Mouse (Mus musculus): ENCODE data around the gene Dag1. TPM values are rescaled to one million over a fixed set of nuclear protein-coding genes. Genes with fewer than 3 reads are reported as not detected.

Dag1 gene
- polyA plus RNA-seq, 1 experiment = 116 TPM

DNA sequence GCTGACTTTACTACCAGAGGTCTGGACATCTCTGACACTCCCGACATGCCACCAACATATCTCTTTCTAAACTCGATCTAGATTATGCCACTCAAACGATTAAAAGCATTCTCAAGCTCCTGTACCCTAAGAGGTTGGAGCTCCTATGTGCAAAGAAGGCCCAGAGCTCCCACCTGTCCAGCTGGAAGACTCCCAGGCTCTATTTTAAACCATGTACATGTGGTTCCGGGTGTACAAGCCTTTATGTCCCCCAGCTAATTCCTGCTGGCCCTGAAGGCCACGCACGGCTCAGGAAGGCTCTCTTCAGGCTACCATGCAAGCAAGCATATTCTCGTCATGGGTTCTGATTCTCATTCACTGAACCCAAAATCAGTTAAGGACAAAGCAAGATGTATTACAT lies 1.9 kb downstream of the Dag1 start:
- Histone ChIP-seq H3K27ac (ENCODE audit: insufficient read depth, low read length) (0 out of 2 replicates have a peak overlapping the region, but pooled peaks have one; percentile 6), H3K27me3 (ENCODE audit: control insufficient read depth, insufficient read depth, low read length, poor library complexity, severe bottlenecking) (no peaks in the 10 kb centered on the region), H3K9me3 (replicated peaks; ENCODE audit: control insufficient read depth, insufficient read depth, low read length, poor library complexity, severe bottlenecking) (no peaks in the 10 kb centered on the region), H3K9ac (ENCODE audit: low read depth, poor library complexity, severe bottlenecking) (peak overlapping the region; percentile 91), H3K4me3 (ENCODE audit: low read depth, low read length) (peak overlapping the region; percentile 57), H3K4me1 (ENCODE audit: control insufficient read depth, insufficient read depth, low read length) (peaks cover 6% of the 10 kb centered on the region), H3K36me3 (ENCODE audit: control insufficient read depth, insufficient read depth, low read length, poor library complexity, severe bottlenecking) (0 out of 2 replicates have a peak, but pooled peaks cover 5% of the 10 kb centered on the region)
- TF ChIP-seq CTCF (IDR thresholded peaks at IDR 0.05; ENCODE audit: low read depth, low read length) (no peak), EP300 (IDR thresholded peaks at IDR 0.05; ENCODE audit: insufficient read depth, low read depth, low read length) (no peak), POLR2A (IDR thresholded peaks at IDR 0.05; ENCODE audit: insufficient read depth, low read length) (no peak)

- TF ChIP-seq POLR2A (IDR thresholded peaks at IDR 0.05; ENCODE audit: insufficient read depth, low read length) (no peak), EP300 (IDR thresholded peaks at IDR 0.05; ENCODE audit: insufficient read depth, low read depth, low read length) (no peak), CTCF (IDR thresholded peaks at IDR 0.05; ENCODE audit: low read depth, low read length) (no peak)
- Histone ChIP-seq H3K9me3 (replicated peaks; ENCODE audit: control insufficient read depth, insufficient read depth, low read length, poor library complexity, severe bottlenecking) (no peaks in the 10 kb centered on the region), H3K4me3 (ENCODE audit: low read depth, low read length) (no peak overlapping the region), H3K4me1 (ENCODE audit: control insufficient read depth, insufficient read depth, low read length) (peaks cover 6% of the 10 kb centered on the region), H3K27ac (ENCODE audit: insufficient read depth, low read length) (no peak overlapping the region), H3K27me3 (ENCODE audit: control insufficient read depth, insufficient read depth, low read length, poor library complexity, severe bottlenecking) (no peaks in the 10 kb centered on the region), H3K9ac (ENCODE audit: low read depth, poor library complexity, severe bottlenecking) (no peak overlapping the region), H3K36me3 (ENCODE audit: control insufficient read depth, insufficient read depth, low read length, poor library complexity, severe bottlenecking) (peaks cover 11% of the 10 kb centered on the region)
Observed at GRCm38 (mm10) chr9:108260526-108260925, 3.2 kb downstream of the Dag1 start.

- Histone ChIP-seq H3K9me3 (replicated peaks; ENCODE audit: control insufficient read depth, insufficient read depth, low read length, poor library complexity, severe bottlenecking) (no peaks in the 10 kb centered on the region), H3K36me3 (ENCODE audit: control insufficient read depth, insufficient read depth, low read length, poor library complexity, severe bottlenecking) (peaks cover 41% of the 10 kb centered on the region), H3K9ac (ENCODE audit: low read depth, poor library complexity, severe bottlenecking) (no peak overlapping the region), H3K27ac (ENCODE audit: insufficient read depth, low read length) (no peak overlapping the region), H3K4me1 (ENCODE audit: control insufficient read depth, insufficient read depth, low read length) (no peaks in the 10 kb centered on the region), H3K4me3 (ENCODE audit: low read depth, low read length) (no peak overlapping the region), H3K27me3 (ENCODE audit: control insufficient read depth, insufficient read depth, low read length, poor library complexity, severe bottlenecking) (no peaks in the 10 kb centered on the region)
- TF ChIP-seq CTCF (IDR thresholded peaks at IDR 0.05; ENCODE audit: low read depth, low read length) (no peak), EP300 (IDR thresholded peaks at IDR 0.05; ENCODE audit: insufficient read depth, low read depth, low read length) (no peak), POLR2A (IDR thresholded peaks at IDR 0.05; ENCODE audit: insufficient read depth, low read length) (no peak)
Observed at GRCm38 (mm10) chr9:108252766-108253165, 11.0 kb downstream of the Dag1 start.

DNA sequence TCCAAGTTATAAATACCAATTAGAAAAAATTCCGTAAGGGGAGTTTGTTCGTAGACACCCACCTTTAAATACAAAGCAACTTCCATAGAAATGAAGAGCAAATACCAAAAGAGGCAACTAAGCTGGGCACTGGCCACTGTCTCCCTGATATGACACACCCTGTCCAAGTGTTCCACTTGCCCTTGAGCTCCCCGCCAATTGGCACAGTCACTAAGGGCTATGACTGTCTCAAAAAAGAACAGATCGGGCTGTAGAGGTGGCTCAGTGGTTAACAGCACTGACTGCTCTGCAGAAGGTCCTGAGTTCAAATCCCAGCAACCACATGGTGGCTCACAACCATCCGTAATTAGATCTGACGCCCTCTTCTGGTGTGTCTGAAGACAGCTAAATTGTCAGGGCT lies 11.9 kb downstream of the Dag1 start:
- peaks cover 36% of the 10 kb centered on the region for H3K36me3 ChIP-seq (ENCODE audit: control insufficient read depth, insufficient read depth, low read length, poor library complexity, severe bottlenecking)
- no peak overlapping the region for H3K27ac ChIP-seq (ENCODE audit: insufficient read depth, low read length)
- no peaks in the 10 kb centered on the region for H3K4me1 ChIP-seq (ENCODE audit: control insufficient read depth, insufficient read depth, low read length)

DNA sequence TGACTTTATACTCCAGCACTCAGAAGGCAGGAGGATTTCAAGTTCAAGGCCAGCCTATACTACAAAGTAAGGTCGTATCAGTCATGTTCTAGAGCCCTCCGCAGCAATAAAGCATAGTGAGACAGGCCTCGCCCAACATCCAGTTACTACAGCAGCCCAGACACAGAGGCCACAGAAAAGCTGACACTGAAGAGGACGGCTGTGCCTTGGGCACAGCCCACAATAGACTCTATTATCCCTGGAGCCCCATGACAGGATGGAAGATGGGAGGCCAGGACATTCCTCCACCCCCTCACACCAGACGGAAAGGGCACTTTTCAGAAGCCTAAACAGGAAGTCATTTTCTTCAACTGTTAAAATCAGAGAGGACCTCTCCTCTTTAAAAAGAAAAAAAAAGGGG lies 14.8 kb downstream of the Dag1 start:
- no peaks in the 10 kb centered on the region for H3K27me3 ChIP-seq (ENCODE audit: control insufficient read depth, insufficient read depth, low read length, poor library complexity, severe bottlenecking)
- H3K27ac ChIP-seq (ENCODE audit: insufficient read depth, low read length) = no peak overlapping the region
- no peaks in the 10 kb centered on the region for H3K9me3 ChIP-seq (replicated peaks; ENCODE audit: control insufficient read depth, insufficient read depth, low read length, poor library complexity, severe bottlenecking)
- H3K9ac ChIP-seq (ENCODE audit: low read depth, poor library complexity, severe bottlenecking) = no peak overlapping the region
- TF ChIP-seq CTCF (IDR thresholded peaks at IDR 0.05; ENCODE audit: low read depth, low read length) = no peak
- TF ChIP-seq POLR2A (IDR thresholded peaks at IDR 0.05; ENCODE audit: insufficient read depth, low read length) = no peak
- TF ChIP-seq EP300 (IDR thresholded peaks at IDR 0.05; ENCODE audit: insufficient read depth, low read depth, low read length) = no peak
- no peak overlapping the region for H3K4me3 ChIP-seq (ENCODE audit: low read depth, low read length)
- peaks cover 3% of the 10 kb centered on the region for H3K4me1 ChIP-seq (ENCODE audit: control insufficient read depth, insufficient read depth, low read length)
- H3K36me3 ChIP-seq (ENCODE audit: control insufficient read depth, insufficient read depth, low read length, poor library complexity, severe bottlenecking) = peaks cover 36% of the 10 kb centered on the region

More for the DNA sequence above, 11.9 kb downstream of the Dag1 start:
- H3K27me3 ChIP-seq (ENCODE audit: control insufficient read depth, insufficient read depth, low read length, poor library complexity, severe bottlenecking) = no peaks in the 10 kb centered on the region
- TF ChIP-seq EP300 (IDR thresholded peaks at IDR 0.05; ENCODE audit: insufficient read depth, low read depth, low read length) = no peak
- no peaks in the 10 kb centered on the region for H3K9me3 ChIP-seq (replicated peaks; ENCODE audit: control insufficient read depth, insufficient read depth, low read length, poor library complexity, severe bottlenecking)
- no peak overlapping the region for H3K9ac ChIP-seq (ENCODE audit: low read depth, poor library complexity, severe bottlenecking)
- no peak overlapping the region for H3K4me3 ChIP-seq (ENCODE audit: low read depth, low read length)

DNA sequence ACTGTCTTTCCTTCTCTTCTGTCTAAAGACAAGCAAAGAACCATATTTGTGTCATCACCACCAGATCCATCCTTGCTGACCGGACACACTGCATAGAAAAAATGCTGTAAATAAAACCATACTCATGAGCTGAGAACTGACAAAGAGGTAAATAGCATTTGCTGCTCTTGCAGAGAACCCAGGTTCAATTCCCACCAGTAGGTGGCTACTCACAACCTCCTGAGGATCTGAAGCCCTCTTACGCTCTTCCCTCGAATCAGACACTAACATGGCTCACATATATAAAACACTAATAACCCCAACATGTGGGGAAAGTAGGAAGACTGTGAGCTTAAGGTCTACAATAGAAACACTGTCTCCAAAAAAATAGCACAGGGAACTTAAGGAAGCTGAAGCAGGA lies 18.8 kb downstream of the Dag1 start:
- Histone ChIP-seq H3K9ac (ENCODE audit: low read depth, poor library complexity, severe bottlenecking) (no peak overlapping the region), H3K4me1 (ENCODE audit: control insufficient read depth, insufficient read depth, low read length) (peaks cover 3% of the 10 kb centered on the region), H3K27me3 (ENCODE audit: control insufficient read depth, insufficient read depth, low read length, poor library complexity, severe bottlenecking) (no peaks in the 10 kb centered on the region), H3K9me3 (replicated peaks; ENCODE audit: control insufficient read depth, insufficient read depth, low read length, poor library complexity, severe bottlenecking) (no peaks in the 10 kb centered on the region), H3K4me3 (ENCODE audit: low read depth, low read length) (no peak overlapping the region), H3K27ac (ENCODE audit: insufficient read depth, low read length) (peak overlapping the region; percentile 83; the same call in 1 of the 2 replicates), H3K36me3 (ENCODE audit: control insufficient read depth, insufficient read depth, low read length, poor library complexity, severe bottlenecking) (peaks cover 11% of the 10 kb centered on the region; the same call in 1 of the 2 replicates)
- TF ChIP-seq EP300 (IDR thresholded peaks at IDR 0.05; ENCODE audit: insufficient read depth, low read depth, low read length) (no peak), POLR2A (IDR thresholded peaks at IDR 0.05; ENCODE audit: insufficient read depth, low read length) (no peak), CTCF (IDR thresholded peaks at IDR 0.05; ENCODE audit: low read depth, low read length) (no peak)
